Mouse (Mus musculus) adrenal gland, postnatal 25 days (tissue): Measurements from ENCODE around the gene Ctbp2. TPM values are rescaled to one million over a fixed set of nuclear protein-coding genes. Genes with fewer than 3 reads are reported as not detected.

Experiments
- DNase-seq: peaks from one replicate; pipeline ENCODE4 v3.0.0; 2021; ENCODE audit warnings: mixed read lengths
- total RNA-seq: library from RNA; stranded (reverse); gene quantifications from 2 replicates; pipeline ENCODE4 v1.2.3, GENCODE M21; 2021

Ctbp2 gene
- total RNA-seq, 1 experiment from 2014 or later: 80.6 TPM

DNA sequence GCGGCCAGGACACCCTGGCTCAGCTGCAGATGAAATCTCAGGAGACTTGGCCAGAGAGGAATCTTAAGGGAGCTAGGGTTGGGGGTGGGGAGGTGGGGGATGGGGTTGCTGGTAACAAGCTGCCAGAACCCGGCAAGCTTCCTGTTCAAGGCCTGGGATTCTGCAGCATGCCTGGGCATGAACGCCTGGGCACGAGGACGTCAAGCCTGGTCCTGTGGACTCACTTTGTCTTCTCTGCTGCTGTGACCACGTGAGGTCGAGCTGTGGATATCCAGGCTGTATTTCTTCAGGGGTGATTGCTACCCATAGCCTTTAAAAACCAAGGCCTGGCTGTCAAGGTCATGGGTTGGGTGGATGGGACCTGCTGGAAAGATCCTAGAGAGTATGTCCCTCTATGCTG, 118.4 kb downstream of the Ctbp2 start:
- no peak for DNase-seq

DNA sequence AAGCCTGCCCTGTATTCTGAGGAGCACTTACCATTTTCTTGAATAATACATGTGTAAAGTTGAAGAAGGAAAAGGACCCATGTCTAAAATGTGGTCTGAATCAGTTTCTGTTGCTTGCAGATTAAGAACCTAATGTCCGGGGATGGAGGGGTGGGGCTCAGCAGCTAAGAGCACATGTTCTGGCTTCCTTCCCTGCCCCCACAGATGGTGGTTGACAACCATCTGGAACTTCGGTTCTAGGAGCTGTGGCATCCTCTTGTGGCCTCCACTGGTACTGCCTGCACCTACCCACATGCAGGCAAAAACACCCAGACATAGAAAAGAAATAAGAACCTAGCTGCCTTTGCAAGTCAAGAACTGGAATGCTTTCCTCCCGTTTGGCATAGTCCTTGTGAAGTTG, 120.7 kb downstream of the Ctbp2 start:
- peak; percentile 74 for DNase-seq

DNA sequence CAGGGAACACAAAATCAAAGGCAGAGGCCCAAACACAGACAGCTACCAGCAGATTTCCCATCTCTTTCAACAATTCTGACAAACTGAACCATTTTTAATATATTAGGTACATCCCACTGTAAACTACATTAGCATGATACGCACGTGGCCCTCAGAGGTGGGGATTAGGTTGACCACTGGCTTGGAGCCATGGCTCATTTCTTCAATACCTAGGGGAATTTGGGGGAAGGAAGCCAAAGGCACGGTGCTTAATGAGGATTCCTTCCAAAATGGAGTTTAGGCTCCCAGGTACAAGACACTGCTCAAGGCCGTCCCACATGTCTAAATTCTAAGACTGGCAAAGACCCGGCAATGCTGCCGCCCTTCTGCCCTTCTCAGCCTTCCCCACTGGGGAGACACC, 121.9 kb downstream of the Ctbp2 start:
- DNase-seq: no peak

DNA sequence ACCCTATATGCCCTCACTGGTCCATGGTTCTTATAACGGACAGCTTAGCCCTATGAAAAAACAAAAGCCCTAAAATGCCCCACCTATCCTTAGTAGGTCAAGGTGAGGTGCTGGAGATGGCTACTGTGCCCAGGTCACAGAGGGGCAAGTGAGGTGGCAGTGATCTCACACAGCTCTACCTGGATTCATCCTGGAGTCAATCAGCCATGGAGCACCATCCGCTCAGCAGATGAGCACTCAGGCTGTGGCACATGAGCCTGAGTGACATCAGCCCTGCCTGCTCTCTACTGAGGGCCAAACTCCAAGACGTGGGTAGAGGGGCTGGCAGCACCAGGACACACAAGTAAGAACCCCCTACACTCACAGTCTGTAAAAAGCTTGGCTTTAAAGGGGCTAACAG, 122.8 kb downstream of the Ctbp2 start:
- no peak for DNase-seq

DNA sequence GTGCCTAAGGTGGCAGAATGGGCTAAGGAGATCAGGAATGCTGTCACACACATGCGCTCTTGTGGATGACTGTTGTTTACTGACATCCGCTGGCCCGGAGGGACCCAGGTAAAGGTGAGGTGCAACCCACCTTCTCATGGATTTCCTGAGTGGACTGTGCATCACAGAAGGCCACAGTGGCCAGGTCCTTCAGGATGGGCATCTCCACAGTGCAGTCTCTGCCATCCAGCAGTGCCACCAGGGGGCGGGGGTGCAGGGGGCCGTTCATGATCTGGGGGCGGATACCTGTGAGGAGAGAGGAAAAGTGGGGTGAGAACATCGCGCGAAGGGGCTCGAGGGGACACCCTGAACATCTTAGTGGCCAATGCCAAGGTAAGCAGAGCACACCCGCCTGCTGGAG, 125.1 kb downstream of the Ctbp2 start:
- DNase-seq: no peak

DNA sequence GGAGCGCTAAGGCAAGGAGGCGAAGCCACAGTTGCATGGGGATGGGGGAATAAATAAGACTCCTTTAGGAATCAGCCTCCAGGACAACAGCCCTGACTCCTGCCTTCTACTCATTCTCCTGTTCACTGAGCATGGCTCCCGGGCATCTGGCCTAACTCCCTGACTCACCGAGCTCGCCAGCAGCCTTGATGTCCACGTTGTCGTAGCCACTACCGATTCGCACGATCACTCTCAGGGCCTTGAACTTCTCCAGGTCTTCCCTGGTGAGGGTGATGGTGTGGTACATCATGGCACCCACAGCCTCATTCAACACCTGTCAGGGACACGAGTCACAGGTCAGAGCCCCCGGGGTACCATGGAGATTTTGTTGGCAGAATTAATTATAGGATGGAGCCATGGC, 125.5 kb downstream of the Ctbp2 start:
- peak; percentile 76 for DNase-seq

DNA sequence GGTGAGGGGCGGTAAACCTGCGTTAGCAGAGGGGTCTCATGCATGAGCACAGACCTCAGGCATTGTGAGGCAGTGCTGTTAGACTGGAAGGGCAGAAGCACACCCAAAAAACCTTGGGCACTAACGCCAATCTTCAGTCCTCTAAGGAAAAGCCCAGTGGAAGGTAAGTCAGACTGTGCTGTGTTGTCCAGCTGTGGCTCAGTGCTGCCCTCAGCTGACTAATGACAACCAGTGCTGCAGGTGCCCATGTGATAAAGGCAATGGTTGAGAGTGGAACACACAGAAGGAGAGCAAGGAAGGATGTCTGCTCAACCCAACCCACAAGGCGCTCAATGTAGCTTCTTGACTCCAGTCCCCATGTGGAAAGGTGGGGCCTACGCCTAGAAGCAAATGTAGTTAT, 127.8 kb downstream of the Ctbp2 start:
- DNase-seq: no peak

DNA sequence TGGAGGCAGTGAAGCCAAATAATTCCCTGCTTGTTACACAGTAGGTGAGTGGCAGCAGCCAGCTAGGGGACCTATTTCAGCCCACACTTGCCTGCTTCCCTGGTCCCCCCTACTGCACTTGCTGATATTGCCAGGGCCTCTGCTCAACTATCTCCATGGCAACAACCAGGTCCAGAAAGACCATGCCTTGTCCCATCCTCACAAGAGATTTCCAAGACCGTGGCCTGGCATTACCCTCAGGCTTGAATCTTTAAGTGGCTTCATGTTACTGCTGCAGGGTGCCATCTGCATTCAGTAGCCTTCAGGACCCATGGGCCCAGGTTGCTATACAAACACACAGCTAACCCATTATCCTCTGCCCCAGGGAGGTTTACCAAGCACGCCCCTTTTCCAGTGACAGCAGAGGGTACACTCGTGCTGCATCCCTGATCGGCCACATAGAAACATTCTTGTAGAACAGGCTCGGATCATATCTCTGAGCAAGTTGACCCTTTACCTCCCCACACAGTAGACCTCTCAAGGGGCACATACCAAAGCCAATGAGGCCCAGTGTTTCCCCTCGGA, 129.4 kb downstream of the Ctbp2 start:
- DNase-seq: no peak

DNA sequence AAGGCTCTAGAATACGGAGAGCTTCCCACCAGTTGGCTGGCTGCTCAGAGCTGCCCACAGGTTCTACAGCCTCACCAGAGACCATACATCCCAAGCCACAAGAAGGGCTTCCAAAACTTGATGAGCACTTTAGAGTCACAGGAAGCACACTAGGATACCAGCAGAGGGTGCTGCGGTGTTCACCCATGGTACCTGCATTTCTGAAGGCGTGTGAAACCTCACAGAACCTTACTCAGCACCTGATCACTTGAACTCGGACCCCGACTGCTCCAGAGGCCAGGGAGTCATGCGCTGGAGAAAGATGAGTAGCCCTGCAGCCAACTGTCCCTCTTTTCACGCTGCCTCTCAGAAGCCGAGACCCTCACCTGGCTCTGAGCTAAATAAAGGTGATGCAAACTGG, 130.0 kb downstream of the Ctbp2 start:
- no peak for DNase-seq

DNA sequence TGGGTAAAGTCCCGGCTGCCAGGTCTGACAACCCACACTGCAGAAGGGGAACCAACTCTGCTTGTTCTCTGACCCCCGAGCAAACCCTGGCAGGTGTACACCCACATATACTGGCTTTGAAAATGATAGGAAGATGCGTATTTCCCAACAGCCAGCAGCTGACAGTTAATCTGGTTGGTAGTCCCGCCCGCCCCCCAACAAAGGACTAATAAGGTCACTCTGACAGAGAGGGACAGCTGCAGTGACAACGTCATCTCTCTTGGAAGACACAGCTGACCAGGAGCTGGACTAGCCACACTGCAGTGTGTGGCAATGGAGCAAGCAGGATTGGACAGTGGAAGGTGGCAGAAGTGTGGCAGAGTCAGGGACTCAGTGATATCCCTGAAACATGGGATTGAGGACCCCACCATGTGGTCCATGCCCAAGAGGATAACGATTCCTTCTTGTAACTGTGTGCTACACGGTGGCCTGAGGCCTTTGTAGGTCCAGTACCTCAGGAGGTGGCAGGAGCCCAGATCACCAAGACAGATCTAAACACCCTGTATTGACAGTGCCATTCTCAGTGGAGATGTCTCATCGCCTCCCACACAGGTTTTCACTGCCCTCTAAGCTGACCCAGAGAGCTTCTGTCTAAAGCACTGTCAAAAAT, 131.1 kb downstream of the Ctbp2 start:
- no peak for DNase-seq

DNA sequence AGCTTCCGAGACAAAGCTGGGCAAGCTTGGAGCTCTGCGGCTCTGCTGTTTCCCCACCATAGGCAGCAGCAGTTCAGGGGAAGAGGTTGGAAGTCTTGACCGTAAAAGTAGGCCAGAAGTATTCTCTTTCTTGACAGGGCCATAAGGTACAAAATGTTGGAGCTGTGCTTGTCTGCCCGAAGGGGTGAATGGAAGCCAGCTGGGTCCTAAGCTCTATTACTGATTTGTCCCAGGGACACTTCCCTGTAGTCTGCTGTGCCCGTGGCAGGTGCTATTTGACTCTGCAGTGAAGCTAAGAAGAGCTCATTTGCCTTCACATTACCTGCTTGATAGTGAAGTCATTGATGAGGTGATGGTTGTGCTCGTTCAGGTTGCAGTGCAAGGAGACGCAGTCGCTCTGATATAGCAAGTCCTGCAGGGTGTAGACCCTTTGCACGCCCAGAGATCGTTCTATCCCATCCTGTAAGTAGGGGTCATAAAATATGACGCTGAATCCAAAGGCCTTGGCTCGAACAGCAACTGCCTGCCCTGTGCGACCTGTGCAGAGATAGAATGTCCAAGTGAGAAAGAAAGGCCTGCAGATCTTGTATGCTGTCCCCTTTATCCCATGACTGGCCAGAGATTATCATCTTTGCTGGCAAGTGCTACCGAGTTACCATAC, 132.8 kb downstream of the Ctbp2 start:
- DNase-seq: no peak

DNA sequence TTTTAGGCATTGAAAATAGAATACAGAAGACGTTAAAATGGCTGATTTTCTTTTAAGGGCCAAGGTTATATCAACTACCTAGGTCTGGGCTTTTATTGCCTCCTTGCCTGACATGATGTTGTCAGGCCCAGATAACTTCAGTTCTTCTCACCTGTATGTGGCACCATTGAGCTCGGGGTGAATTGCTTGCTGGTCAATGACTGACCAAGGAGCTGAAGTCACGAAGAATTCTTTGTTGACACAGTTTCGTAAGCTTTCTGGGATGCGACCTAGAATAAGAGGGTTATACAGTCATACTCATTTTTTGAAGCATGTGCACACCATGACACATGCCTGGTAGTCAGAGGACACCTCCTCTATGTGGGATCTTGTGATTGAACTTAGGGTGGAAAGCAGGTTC, 134.3 kb downstream of the Ctbp2 start:
- DNase-seq: no peak

DNA sequence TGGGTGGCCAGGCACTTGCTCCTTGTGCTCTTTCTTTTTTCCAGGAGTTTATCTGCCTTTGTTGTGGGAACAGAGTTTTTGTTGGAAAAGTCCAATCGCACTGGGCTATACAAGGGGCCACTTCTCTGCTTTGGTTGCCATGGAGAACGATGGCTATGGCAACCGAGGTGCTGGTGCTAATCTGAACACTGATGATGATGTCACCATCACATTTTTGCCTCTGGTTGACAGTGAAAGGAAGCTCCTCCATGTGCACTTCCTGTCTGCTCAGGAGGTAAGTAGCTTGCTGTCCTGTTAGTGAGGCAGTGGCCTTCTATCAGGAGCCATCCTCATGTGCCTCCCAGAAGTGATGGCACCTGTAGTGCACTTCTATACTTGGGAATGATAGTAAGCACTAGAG, 141.5 kb downstream of the Ctbp2 start:
- no peak for DNase-seq

DNA sequence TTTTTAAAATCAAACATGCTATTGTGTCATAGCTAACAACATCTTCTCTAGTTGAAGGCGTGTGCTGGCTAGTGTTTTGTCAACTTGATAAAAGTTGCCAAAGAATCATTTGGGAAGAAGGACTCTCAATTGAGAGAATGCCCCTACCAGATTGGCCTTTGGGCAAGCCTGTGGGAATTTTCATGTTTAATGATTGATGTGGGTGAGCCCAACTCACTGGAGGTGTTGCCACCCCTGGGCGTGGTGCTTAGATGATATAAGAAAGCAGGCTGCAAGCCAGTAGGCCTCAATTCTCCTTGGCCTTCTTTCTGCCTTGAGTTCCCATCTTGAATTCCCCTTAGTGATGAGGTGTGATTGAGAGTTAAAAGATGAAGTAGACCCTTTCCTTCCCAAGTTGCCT, 146.2 kb downstream of the Ctbp2 start:
- DNase-seq: no peak

DNA sequence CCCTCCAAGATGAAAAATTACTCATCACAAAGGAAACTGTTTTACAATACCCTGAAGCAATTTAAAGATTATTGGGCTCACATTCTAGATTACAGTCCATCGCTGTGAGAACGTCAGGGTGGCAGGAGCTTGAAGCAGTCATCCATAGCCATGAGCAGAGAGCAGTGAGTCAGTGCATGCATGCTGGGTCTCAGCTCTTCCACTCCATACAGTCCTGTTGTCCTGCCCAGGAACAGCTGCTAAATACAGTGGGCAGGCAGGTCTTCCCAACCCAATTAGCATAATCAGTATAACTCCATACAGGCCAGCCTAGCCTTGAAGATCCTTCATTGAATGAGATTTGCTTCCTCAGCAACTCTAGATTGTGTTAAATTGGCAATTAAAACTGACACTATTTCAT, 148.1 kb downstream of the Ctbp2 start:
- no peak for DNase-seq

DNA sequence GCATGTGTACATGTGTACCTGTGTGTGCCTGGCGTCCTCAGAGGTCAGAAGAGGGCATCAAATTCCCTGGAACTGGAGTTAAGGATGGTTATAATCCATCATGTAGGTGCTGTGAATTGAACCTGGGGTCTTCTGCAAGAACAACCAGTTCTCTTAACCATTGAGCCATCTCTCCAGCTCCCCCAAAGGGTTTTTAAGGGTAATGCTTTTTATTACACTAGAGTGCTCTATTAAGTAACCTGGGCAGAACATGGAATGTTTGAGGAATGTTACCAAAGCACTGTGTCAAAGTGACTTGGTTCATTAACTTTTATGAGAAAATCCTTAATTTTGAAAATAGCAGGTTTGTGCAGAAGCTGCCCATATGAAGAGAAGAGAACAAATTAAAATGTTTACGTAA, 152.1 kb downstream of the Ctbp2 start:
- no peak for DNase-seq

DNA sequence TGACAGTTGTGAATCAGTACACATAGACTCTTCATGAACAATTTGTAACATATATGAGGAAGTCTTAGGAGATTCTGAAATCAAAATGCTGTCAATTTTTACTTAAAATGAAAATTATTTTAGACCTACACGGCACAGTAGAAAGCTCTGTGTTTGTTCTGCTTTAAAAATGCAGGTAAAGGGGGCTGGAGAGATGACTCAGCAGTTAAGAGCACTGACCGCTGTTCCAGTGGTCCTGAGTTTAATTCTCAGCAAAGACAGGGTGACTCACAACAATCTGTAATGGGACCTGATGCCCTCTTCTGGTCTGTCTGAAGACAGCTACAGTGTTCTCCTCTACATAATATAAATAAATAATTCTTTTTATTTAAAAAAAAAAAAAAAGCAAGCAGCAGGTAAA, 158.4 kb downstream of the Ctbp2 start:
- no peak for DNase-seq

DNA sequence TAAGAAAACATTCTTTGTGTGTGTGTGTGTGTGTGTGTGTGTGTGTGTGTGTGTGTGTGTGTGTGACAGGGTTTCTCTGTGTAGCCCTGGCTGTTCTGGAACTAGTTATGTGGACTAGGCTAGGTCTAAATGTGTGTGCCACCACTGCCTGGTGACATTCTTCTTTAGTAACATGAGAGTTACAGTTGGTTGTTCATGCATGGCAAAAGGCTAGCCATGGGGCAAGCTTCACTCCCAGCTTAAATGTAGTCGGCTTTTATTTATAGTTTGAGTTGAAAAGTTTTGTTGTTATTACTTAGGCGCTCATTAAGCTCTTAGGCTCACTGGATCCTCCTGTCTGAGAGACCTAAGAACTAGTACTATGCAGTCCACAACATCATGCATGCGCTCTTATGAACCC, 159.8 kb downstream of the Ctbp2 start:
- DNase-seq: no peak

DNA sequence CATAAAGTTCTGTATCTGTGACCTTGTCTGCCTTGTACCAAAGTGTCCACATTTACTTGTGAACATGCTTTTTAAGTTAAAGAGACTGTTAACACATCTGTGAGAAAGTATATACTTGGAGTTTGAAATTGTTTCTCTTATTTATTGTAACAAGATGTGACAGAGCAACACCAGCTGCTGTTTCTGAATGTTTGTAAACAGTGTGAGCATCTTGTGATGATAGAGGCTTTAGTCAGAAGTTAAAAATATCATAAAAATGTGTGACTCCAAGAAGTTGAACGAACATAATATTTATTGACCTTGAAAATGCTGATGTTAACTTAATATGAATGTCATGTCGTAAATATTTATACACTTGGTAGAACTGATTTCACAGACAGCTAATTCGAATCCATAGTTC, 173.5 kb downstream of the Ctbp2 start:
- DNase-seq: no peak

DNA sequence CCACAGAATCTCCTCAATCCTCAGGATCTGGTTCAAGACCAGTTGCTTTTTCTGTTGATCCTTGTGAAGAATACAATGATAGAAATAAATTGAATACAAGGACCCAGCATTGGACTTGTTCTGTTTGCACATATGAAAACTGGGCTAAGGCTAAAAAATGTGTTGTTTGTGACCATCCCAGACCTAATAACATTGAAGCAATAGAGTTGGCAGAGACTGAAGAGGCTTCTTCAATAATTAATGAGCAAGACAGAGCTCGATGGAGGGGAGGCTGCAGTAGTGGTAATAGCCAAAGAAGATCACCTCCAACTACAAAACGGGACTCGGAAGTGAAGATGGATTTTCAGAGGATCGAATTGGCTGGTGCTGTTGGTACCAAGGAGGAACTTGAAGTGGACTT, 174.2 kb downstream of the Ctbp2 start:
- no peak for DNase-seq

DNA sequence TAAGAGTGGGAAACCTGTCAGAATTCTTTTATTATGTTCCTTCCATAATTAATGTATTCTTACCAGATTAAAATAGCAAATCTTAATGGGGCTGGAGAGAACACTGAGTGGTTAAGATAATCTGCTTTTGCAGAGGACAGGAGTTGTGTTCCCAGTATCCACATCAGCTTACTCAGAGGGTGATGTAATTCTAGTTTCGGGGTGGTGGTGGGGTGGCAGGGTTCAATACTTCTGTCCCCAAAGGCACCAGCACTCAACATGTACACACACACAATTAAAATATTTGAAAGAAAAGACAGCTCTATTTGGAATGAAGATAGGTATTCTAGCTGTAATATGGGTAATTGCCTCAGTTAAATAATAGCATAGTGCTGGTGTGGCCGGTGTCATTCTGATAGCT, 183.6 kb downstream of the Ctbp2 start:
- DNase-seq: no peak

DNA sequence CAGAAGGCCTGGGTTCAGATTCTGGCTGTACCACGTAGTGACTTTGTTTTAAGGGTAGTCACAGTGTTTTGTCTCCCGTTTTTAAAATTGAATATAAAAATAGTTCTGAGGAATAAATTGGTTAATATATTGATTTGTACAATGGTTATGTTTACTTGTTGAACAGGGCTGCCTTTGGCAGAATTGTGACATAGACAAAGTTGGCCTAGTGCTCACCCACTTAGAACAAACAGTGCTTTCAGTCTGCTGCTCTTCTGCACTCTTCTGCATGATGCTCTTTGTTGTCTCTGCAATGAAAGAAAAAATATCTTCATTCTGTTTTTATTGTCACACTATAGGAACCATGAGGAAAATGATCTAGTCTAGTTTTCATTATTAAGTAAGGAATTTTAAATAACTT, 185.0 kb downstream of the Ctbp2 start:
- no peak for DNase-seq
